Mouse (Mus musculus) embryonic facial prominence, embryonic 12.5 days (tissue): ENCODE data around the gene Ap1s1. TPM values are rescaled to one million over a fixed set of nuclear protein-coding genes. Genes with fewer than 3 reads are reported as not detected.

Experiments used
- ATAC-seq: fragments of 200-750 bp; cut with Nextera tagmentation; 2 replicates; pipeline ENCODE4 v1.8.0; 2017; ENCODE audit not compliant: insufficient number of reproducible peaks, insufficient read depth, low FRiP score, low TSS enrichment
- H3K27ac ChIP-seq: fragments of 300-500 bp; sonication (generic); 2 replicates; pipeline ENCODE4 v1.5.1; 2016; ENCODE audit warnings: mild to moderate bottlenecking
- H3K27me3 ChIP-seq: fragments of 300-500 bp; sonication (generic); 2 replicates; pipeline ENCODE4 v1.6.1; 2016; ENCODE audit warnings: mild to moderate bottlenecking, moderate library complexity
- H3K36me3 ChIP-seq: fragments of 300-500 bp; sonication (generic); 2 replicates; pipeline ENCODE4 v1.6.1; 2016; ENCODE audit warnings: mild to moderate bottlenecking
- H3K4me1 ChIP-seq: fragments of 300-500 bp; sonication (generic); 2 replicates; pipeline ENCODE4 v1.6.1; 2016
- H3K4me2 ChIP-seq: fragments of 300-500 bp; sonication (generic); replicated peaks from 2 replicates; pipeline ENCODE4 v1.6.1; 2016; ENCODE audit warnings: mild to moderate bottlenecking, moderate library complexity
- H3K4me3 ChIP-seq: fragments of 300-500 bp; sonication (generic); 2 replicates; pipeline ENCODE4 v1.5.1; 2016; ENCODE audit warnings: mild to moderate bottlenecking
- H3K9ac ChIP-seq: fragments of 300-500 bp; sonication (generic); 2 replicates; pipeline ENCODE4 v1.6.1; 2016; ENCODE audit warnings: mild to moderate bottlenecking, moderate library complexity
- H3K9me3 ChIP-seq: fragments of 300-500 bp; sonication (generic); 2 replicates; pipeline ENCODE4 v1.6.1; 2016; ENCODE audit warnings: mild to moderate bottlenecking, moderate library complexity
- WGBS: fragments of 180-500 bp; shearing (Covaris S2); methylation state at CpG from one replicate; pipeline ENCODE4 v1.1.7; 2016; 5-methylcytosine and 5-hydroxymethylcytosine counted together
- polyA plus RNA-seq: library from polyadenylated mRNA; unstranded; fragments of >200 nt; fragmentation: Nextera tagmentation; extraction: Ambion mirVana; gene quantifications from 2 replicates; pipeline ENCODE4 v1.2.1, GENCODE M21; 2016

Gene Ap1s1
- polyA plus RNA-seq = 173 and 175 TPM in 2 replicates

GRCm38 (mm10) chr5:137045402-137046323 is at the start of gene Ap1s1:
Gene Ap1s1, minus strand, starts transcription at chr5:137046135.
- Histone ChIP-seq H3K27ac (peak within 1 kb of the TSS; percentile 68; the same call in 1 of the 2 replicates), H3K9ac (peak within 1 kb of the TSS; percentile 67), H3K36me3 (peaks cover 20% of the 10 kb centered on the region), H3K4me3 (peak within 1 kb of the TSS; percentile 61), H3K4me1 (peaks cover 14% of the 10 kb centered on the region; the same call in 1 of the 2 replicates), H3K9me3 (no peaks in the 10 kb centered on the region), H3K4me2 (peak within 1 kb of the TSS; percentile 73), H3K27me3 (no peaks in the 10 kb centered on the region)
- WGBS = under 1% methylated on average over 48 of the region's 48 CpGs
- ATAC-seq = peak; percentile 89

GRCm38 (mm10) chr5:137095135-137095534 is 49.2 kb upstream of the Ap1s1 start:
- H3K4me1 ChIP-seq = peaks cover 5% of the 10 kb centered on the region; the same call in 1 of the 2 replicates
- no peak for ATAC-seq
- H3K27me3 ChIP-seq = no peaks in the 10 kb centered on the region
- H3K9ac ChIP-seq = no peak overlapping the region
- no peaks in the 10 kb centered on the region for H3K36me3 ChIP-seq
- H3K4me3 ChIP-seq = no peak overlapping the region
- WGBS = 90% methylated on average over 10 of the region's 10 CpGs
- no peak overlapping the region for H3K27ac ChIP-seq
- no peak overlapping the region for H3K4me2 ChIP-seq
- H3K9me3 ChIP-seq = no peaks in the 10 kb centered on the region

DNA sequence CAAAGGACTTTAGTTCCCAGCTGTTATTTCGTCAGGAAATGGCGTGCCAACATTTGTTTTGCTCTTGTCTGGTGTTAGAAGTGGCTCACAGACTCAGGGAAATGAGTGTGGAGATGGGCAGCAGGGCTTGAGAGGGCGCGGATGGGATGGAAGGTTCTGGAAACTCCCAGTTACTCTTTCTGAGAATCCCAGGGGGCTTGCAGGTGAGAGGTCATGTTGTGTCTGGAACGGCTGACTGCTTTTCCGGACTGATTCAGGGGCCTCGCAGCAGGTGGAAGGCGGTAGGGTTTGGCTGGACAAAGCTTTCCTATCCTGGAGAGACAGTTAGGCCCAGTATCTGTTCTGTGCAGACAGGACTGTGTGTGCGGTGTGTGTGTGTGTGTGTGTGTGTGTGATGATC is 47.8 kb upstream of the Ap1s1 start:
- 73% methylated on average over 9 of the region's 9 CpGs for WGBS
- H3K4me3 ChIP-seq = no peak overlapping the region

GRCm38 (mm10) chr5:137091560-137091959 is 45.6 kb upstream of the Ap1s1 start:
- H3K4me2 ChIP-seq = no peak overlapping the region
- no peak overlapping the region for H3K4me3 ChIP-seq
- no peaks in the 10 kb centered on the region for H3K27me3 ChIP-seq
- H3K9me3 ChIP-seq = no peaks in the 10 kb centered on the region
- peaks cover 5% of the 10 kb centered on the region; the same call in 1 of the 2 replicates for H3K4me1 ChIP-seq
- 61% methylated on average over 6 of the region's 6 CpGs for WGBS
- ATAC-seq = no peak
- peak overlapping the region; percentile 72; the same call in 1 of the 2 replicates for H3K27ac ChIP-seq
- no peaks in the 10 kb centered on the region for H3K36me3 ChIP-seq
- H3K9ac ChIP-seq = no peak overlapping the region

More for the DNA sequence above, 47.8 kb upstream of the Ap1s1 start:
- no peaks in the 10 kb centered on the region for H3K9me3 ChIP-seq
- ATAC-seq = no peak
- H3K27me3 ChIP-seq = no peaks in the 10 kb centered on the region
- H3K4me2 ChIP-seq = no peak overlapping the region
- H3K4me1 ChIP-seq = peaks cover 5% of the 10 kb centered on the region; the same call in 1 of the 2 replicates
- H3K9ac ChIP-seq = no peak overlapping the region
- H3K27ac ChIP-seq = no peak overlapping the region
- no peaks in the 10 kb centered on the region for H3K36me3 ChIP-seq

DNA sequence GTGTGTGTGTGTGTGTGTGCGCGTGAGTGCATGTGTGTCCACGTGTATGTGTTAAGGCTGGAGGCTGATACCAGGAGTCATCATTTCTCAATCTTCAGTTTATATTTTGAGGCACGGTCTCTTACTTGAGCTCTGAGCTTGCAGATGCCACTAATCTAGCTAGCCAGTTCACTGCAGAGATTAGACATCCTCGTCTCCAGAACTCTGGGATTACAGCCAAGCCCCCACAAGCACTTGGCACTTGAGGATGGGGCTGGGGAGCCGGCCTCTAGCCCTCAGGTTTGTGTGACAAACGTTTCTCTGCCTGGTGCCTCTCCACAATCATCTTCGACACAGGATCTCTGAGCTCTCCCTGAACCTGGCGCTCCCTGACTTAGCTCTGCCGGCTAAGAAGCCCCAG is 44.9 kb upstream of the Ap1s1 start:
- H3K9ac ChIP-seq = no peak overlapping the region
- H3K9me3 ChIP-seq = no peaks in the 10 kb centered on the region
- no peak overlapping the region for H3K4me3 ChIP-seq
- H3K27ac ChIP-seq = no peak overlapping the region
- no peak overlapping the region for H3K4me2 ChIP-seq
- ATAC-seq = no peak
- H3K4me1 ChIP-seq = peaks cover 5% of the 10 kb centered on the region; the same call in 1 of the 2 replicates
- H3K27me3 ChIP-seq = no peaks in the 10 kb centered on the region
- H3K36me3 ChIP-seq = no peaks in the 10 kb centered on the region
- 81% methylated on average over 10 of the region's 10 CpGs for WGBS

- no peak overlapping the region for H3K9ac ChIP-seq
- no peak overlapping the region for H3K27ac ChIP-seq
- no peaks in the 10 kb centered on the region for H3K36me3 ChIP-seq
- H3K4me2 ChIP-seq = no peak overlapping the region
- H3K27me3 ChIP-seq = no peaks in the 10 kb centered on the region
- H3K9me3 ChIP-seq = no peaks in the 10 kb centered on the region
- WGBS = 86% methylated on average over 8 of the region's 8 CpGs
- 0 out of 2 replicates have a peak, but pooled peaks cover 5% of the 10 kb centered on the region for H3K4me1 ChIP-seq
- H3K4me3 ChIP-seq = no peak overlapping the region
- ATAC-seq = no peak
These were observed 41.5 kb upstream of the Ap1s1 start for GRCm38 (mm10) chr5:137087410-137087809.

- Histone ChIP-seq H3K9me3 (no peaks in the 10 kb centered on the region), H3K27me3 (no peaks in the 10 kb centered on the region), H3K4me1 (no peaks in the 10 kb centered on the region), H3K4me2 (no peak overlapping the region), H3K36me3 (no peaks in the 10 kb centered on the region), H3K27ac (no peak overlapping the region), H3K9ac (no peak overlapping the region), H3K4me3 (no peak overlapping the region)
- WGBS = 75% methylated on average over 3 of the region's 3 CpGs
- ATAC-seq = no peak
These were observed 39.8 kb upstream of the Ap1s1 start for GRCm38 (mm10) chr5:137085731-137086130.

DNA sequence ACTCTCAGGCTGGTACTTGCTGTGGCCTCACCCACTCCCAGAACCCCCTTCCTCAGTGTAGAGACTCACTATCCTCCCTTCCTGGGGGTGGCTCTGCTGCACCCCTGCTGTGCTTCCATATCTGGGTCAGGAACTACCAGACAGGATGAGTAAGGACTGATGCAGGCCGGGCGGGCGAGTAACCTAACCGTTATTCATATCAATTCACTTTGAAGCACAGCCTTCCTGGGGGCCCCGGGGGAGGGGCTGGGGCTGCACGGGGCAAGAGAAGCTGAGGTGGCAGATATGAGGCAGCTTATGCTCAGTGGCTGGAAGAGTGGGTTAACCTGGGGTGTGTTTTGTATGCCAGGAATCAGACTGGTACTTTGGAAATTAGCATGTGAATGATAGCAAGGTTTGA is 39.1 kb upstream of the Ap1s1 start:
- no peaks in the 10 kb centered on the region for H3K9me3 ChIP-seq
- H3K4me2 ChIP-seq = no peak overlapping the region
- ATAC-seq = no peak
- no peaks in the 10 kb centered on the region for H3K4me1 ChIP-seq
- no peak overlapping the region for H3K9ac ChIP-seq
- 84% methylated on average over 6 of the region's 6 CpGs for WGBS
- no peak overlapping the region for H3K4me3 ChIP-seq
- no peaks in the 10 kb centered on the region for H3K36me3 ChIP-seq
- no peaks in the 10 kb centered on the region for H3K27me3 ChIP-seq
- no peak overlapping the region for H3K27ac ChIP-seq

- no peak overlapping the region for H3K27ac ChIP-seq
- no peak overlapping the region for H3K9ac ChIP-seq
- WGBS = 81% methylated on average over 4 of the region's 4 CpGs
- H3K9me3 ChIP-seq = no peaks in the 10 kb centered on the region
- H3K4me2 ChIP-seq = no peak overlapping the region
- 0 out of 2 replicates have a peak, but pooled peaks cover 5% of the 10 kb centered on the region for H3K4me1 ChIP-seq
- no peak for ATAC-seq
- H3K27me3 ChIP-seq = no peaks in the 10 kb centered on the region
- no peaks in the 10 kb centered on the region for H3K36me3 ChIP-seq
- H3K4me3 ChIP-seq = no peak overlapping the region
These were observed 37.1 kb upstream of the Ap1s1 start for GRCm38 (mm10) chr5:137083051-137083450.

DNA sequence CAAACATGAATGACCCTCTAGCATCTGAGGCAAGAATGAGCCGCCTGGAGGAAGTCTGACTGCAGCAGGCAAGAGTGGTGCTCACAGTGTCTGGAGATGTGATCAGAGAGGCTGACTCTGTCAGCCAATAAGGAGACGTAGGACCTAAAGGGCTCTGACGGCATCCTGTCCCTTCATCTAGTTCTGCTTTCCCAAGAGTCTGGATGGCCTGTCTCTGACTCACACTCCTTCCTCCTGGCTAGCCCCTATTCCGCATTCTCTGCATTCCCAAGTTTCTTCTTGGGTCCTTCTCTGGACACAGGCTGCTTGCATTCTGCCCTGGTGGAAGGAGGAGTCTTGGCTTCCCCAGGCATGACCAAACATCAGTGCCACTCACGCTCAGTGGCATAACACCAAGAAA is 33.9 kb upstream of the Ap1s1 start:
- H3K27ac ChIP-seq = no peak overlapping the region
- no peaks in the 10 kb centered on the region for H3K9me3 ChIP-seq
- H3K27me3 ChIP-seq = no peaks in the 10 kb centered on the region
- H3K9ac ChIP-seq = no peak overlapping the region
- 0 out of 2 replicates have a peak, but pooled peaks cover 6% of the 10 kb centered on the region for H3K4me1 ChIP-seq
- ATAC-seq = no peak
- H3K4me2 ChIP-seq = no peak overlapping the region
- H3K36me3 ChIP-seq = no peaks in the 10 kb centered on the region
- 52% methylated on average over 5 of the region's 5 CpGs for WGBS
- H3K4me3 ChIP-seq = no peak overlapping the region

DNA sequence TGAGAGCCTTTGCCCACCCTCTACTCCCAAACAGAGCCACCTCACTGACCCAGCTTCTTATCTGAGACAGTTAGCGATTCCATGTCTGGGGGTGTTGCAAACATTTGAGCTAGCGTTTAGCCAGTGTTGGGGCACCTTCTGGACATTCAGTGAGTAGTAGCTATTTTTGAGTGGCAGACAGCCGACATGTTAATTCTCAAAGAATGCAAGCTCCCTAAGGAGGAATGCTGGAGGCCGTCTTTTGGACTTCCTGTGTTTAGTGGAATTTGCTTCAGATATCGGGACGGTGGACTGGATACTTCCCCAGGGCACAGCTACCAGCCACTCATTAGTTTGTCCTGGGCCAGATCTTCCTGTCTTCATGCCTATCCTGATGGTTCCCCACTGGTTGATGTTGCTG is 32.7 kb upstream of the Ap1s1 start:
- no peaks in the 10 kb centered on the region for H3K27me3 ChIP-seq
- H3K4me1 ChIP-seq = 0 out of 2 replicates have a peak, but pooled peaks cover 6% of the 10 kb centered on the region
- no peak overlapping the region for H3K4me3 ChIP-seq
- ATAC-seq = no peak
- 32% methylated on average over 6 of the region's 6 CpGs for WGBS
- no peak overlapping the region for H3K4me2 ChIP-seq
- no peaks in the 10 kb centered on the region for H3K36me3 ChIP-seq
- no peak overlapping the region for H3K9ac ChIP-seq
- no peak overlapping the region for H3K27ac ChIP-seq
- H3K9me3 ChIP-seq = no peaks in the 10 kb centered on the region

GRCm38 (mm10) chr5:137078041-137078440 is 32.1 kb upstream of the Ap1s1 start:
- Histone ChIP-seq H3K9me3 (no peaks in the 10 kb centered on the region), H3K36me3 (no peaks in the 10 kb centered on the region), H3K4me3 (no peak overlapping the region), H3K27ac (no peak overlapping the region), H3K9ac (no peak overlapping the region), H3K4me2 (no peak overlapping the region), H3K4me1 (0 out of 2 replicates have a peak, but pooled peaks cover 6% of the 10 kb centered on the region), H3K27me3 (no peaks in the 10 kb centered on the region)
- ATAC-seq = no peak
- 79% methylated on average over 14 of the region's 14 CpGs for WGBS
